Mouse (Mus musculus) kidney, adult 9 months (tissue): Measurements from ENCODE around the gene Sowaha.

Source experiments
- DNase-seq: peaks from one replicate; pipeline ENCODE4 v3.0.0; 2022

Sowaha gene

GRCm38 (mm10) chr11:53479783-53480301, at the start of gene Sowaha, which contains the start of gene Gm9945:
Gene Sowaha (minus strand): TSS chr11:53480274.
Gene Gm9945 (plus strand): TSS chr11:53480166.
- peak; percentile 68 for DNase-seq

- DNase-seq, result peak; percentile 21
Measured at GRCm38 (mm10) chr11:53529253-53529557, 49.1 kb upstream of the Sowaha start.

- DNase-seq, result no peak
Measured at GRCm38 (mm10) chr11:53528397-53529252, 48.6 kb upstream of the Sowaha start.

GRCm38 (mm10) chr11:53525461-53525860, 45.4 kb upstream of the Sowaha start:
- peak; percentile 73 for DNase-seq

GRCm38 (mm10) chr11:53524905-53525304, 44.8 kb upstream of the Sowaha start:
- DNase-seq, result peak; percentile 21

GRCm38 (mm10) chr11:53523545-53524405, 43.7 kb upstream of the Sowaha start:
- DNase-seq, result no peak

- no peak for DNase-seq
Measured at GRCm38 (mm10) chr11:53522930-53523329, 42.9 kb upstream of the Sowaha start.

- DNase-seq, result no peak
Measured at GRCm38 (mm10) chr11:53522362-53522761, 42.3 kb upstream of the Sowaha start.

GRCm38 (mm10) chr11:53521821-53522131, 41.7 kb upstream of the Sowaha start:
- DNase-seq, result no peak

GRCm38 (mm10) chr11:53521120-53521820, 41.2 kb upstream of the Sowaha start:
- no peak for DNase-seq

- DNase-seq, result peak; percentile 45
Measured at GRCm38 (mm10) chr11:53520122-53520978, 40.3 kb upstream of the Sowaha start.

GRCm38 (mm10) chr11:53519207-53520121, 39.4 kb upstream of the Sowaha start, which contains the start of gene Sept8:
Gene Sept8 (plus strand): TSS chr11:53519257.
- DNase-seq, result peak; percentile 30

GRCm38 (mm10) chr11:53518759-53519158, 38.7 kb upstream of the Sowaha start:
- no peak for DNase-seq

GRCm38 (mm10) chr11:53516775-53517627, 36.9 kb upstream of the Sowaha start:
- DNase-seq, result no peak

- DNase-seq, result no peak
Measured at GRCm38 (mm10) chr11:53510351-53510750, 30.3 kb upstream of the Sowaha start.

GRCm38 (mm10) chr11:53508591-53508990, 28.5 kb upstream of the Sowaha start:
- no peak for DNase-seq

- DNase-seq, result peak; percentile 37
Measured at GRCm38 (mm10) chr11:53508152-53508551, 28.1 kb upstream of the Sowaha start.

- DNase-seq, result no peak
Measured at GRCm38 (mm10) chr11:53507098-53507805, 27.2 kb upstream of the Sowaha start.

- no peak for DNase-seq
Measured at GRCm38 (mm10) chr11:53505026-53505663, 25.1 kb upstream of the Sowaha start.
